Mouse (Mus musculus): Measurements from ENCODE around the gene Fam241a. TPM values are rescaled to one million over a fixed set of nuclear protein-coding genes. Genes with fewer than 3 reads are reported as not detected.
A peak's percentile ranks its signal among the peaks of the same experiment; 100 is the strongest.

Fam241a gene
- polyA plus RNA-seq, 1 experiment from 2014 or later: 15.1 TPM

- Histone ChIP-seq H3K9me3 (replicated peaks; ENCODE audit: control insufficient read depth, low read length) (no peaks in the 10 kb centered on the region), H3K4me1 (ENCODE audit: control insufficient read depth, insufficient read depth, low read length) (peaks cover 14% of the 10 kb centered on the region), H3K27ac (ENCODE audit: low read length) (no peak overlapping the region), H3K4me3 (replicated peaks; ENCODE audit: low read length) (no peak overlapping the region), H3K4me2 (ENCODE audit: low read depth, low read length) (no peak overlapping the region), H3K27me3 (ENCODE audit: control insufficient read depth, insufficient read depth, low read length) (no peaks in the 10 kb centered on the region), H3K9ac (ENCODE audit: low read length) (no peak overlapping the region), H3K36me3 (ENCODE audit: control insufficient read depth, insufficient read depth, low read length) (no peaks in the 10 kb centered on the region)
- WGBS: 73% methylated on average over 4 of the region's 4 CpGs
- ATAC-seq (ENCODE audit: insufficient read depth, low FRiP score): no peak
Observed at GRCm38 (mm10) chr3:127834040-127834439, 62.1 kb downstream of the Fam241a start.

- Histone ChIP-seq H3K4me3 (replicated peaks; ENCODE audit: low read length) (no peak overlapping the region), H3K27me3 (ENCODE audit: control insufficient read depth, insufficient read depth, low read length) (no peaks in the 10 kb centered on the region), H3K4me2 (ENCODE audit: low read depth, low read length) (no peak overlapping the region), H3K9ac (ENCODE audit: low read length) (no peak overlapping the region), H3K4me1 (ENCODE audit: control insufficient read depth, insufficient read depth, low read length) (peaks cover 20% of the 10 kb centered on the region), H3K9me3 (replicated peaks; ENCODE audit: control insufficient read depth, low read length) (no peaks in the 10 kb centered on the region), H3K36me3 (ENCODE audit: control insufficient read depth, insufficient read depth, low read length) (no peaks in the 10 kb centered on the region), H3K27ac (ENCODE audit: low read length) (no peak overlapping the region)
- no peak for ATAC-seq (ENCODE audit: insufficient read depth, low FRiP score)
- WGBS: 55% methylated on average over 6 of the region's 6 CpGs
Observed at GRCm38 (mm10) chr3:127831079-127831478, 65.0 kb downstream of the Fam241a start.

GRCm38 (mm10) chr3:127830183-127830582, 65.9 kb downstream of the Fam241a start:
- H3K36me3 ChIP-seq (ENCODE audit: control insufficient read depth, insufficient read depth, low read length): no peaks in the 10 kb centered on the region
- no peak overlapping the region for H3K4me3 ChIP-seq (replicated peaks; ENCODE audit: low read length)
- no peak for ATAC-seq (ENCODE audit: insufficient read depth, low FRiP score)
- H3K27me3 ChIP-seq (ENCODE audit: control insufficient read depth, insufficient read depth, low read length): no peaks in the 10 kb centered on the region
- 89% methylated on average over 10 of the region's 10 CpGs for WGBS
- no peak overlapping the region for H3K27ac ChIP-seq (ENCODE audit: low read length)
- peaks cover 16% of the 10 kb centered on the region; the same call in 1 of the 2 replicates for H3K4me1 ChIP-seq (ENCODE audit: control insufficient read depth, insufficient read depth, low read length)
- H3K9me3 ChIP-seq (replicated peaks; ENCODE audit: control insufficient read depth, low read length): no peaks in the 10 kb centered on the region
- no peak overlapping the region for H3K4me2 ChIP-seq (ENCODE audit: low read depth, low read length)
- no peak overlapping the region for H3K9ac ChIP-seq (ENCODE audit: low read length)

GRCm38 (mm10) chr3:127827123-127827522, 69.0 kb downstream of the Fam241a start:
- H3K9ac ChIP-seq (ENCODE audit: low read length): no peak overlapping the region
- H3K4me1 ChIP-seq (ENCODE audit: control insufficient read depth, insufficient read depth, low read length): peaks cover 22% of the 10 kb centered on the region; the same call in 1 of the 2 replicates
- no peaks in the 10 kb centered on the region for H3K27me3 ChIP-seq (ENCODE audit: control insufficient read depth, insufficient read depth, low read length)
- no peak overlapping the region for H3K4me3 ChIP-seq (replicated peaks; ENCODE audit: low read length)
- no peaks in the 10 kb centered on the region for H3K9me3 ChIP-seq (replicated peaks; ENCODE audit: control insufficient read depth, low read length)
- peak overlapping the region; percentile 12 for H3K27ac ChIP-seq (ENCODE audit: low read length)
- 25% methylated on average over 7 of the region's 7 CpGs for WGBS
- peak; percentile 80 for ATAC-seq (ENCODE audit: insufficient read depth, low FRiP score)
- H3K4me2 ChIP-seq (ENCODE audit: low read depth, low read length): 0 out of 2 replicates have a peak overlapping the region, but pooled peaks have one; percentile 0
- no peaks in the 10 kb centered on the region for H3K36me3 ChIP-seq (ENCODE audit: control insufficient read depth, insufficient read depth, low read length)

GRCm38 (mm10) chr3:127826503-127826902, 69.6 kb downstream of the Fam241a start:
- Histone ChIP-seq H3K36me3 (ENCODE audit: control insufficient read depth, insufficient read depth, low read length) (0 out of 2 replicates have a peak, but pooled peaks cover 2% of the 10 kb centered on the region), H3K9me3 (replicated peaks; ENCODE audit: control insufficient read depth, low read length) (no peaks in the 10 kb centered on the region), H3K9ac (ENCODE audit: low read length) (no peak overlapping the region), H3K4me1 (ENCODE audit: control insufficient read depth, insufficient read depth, low read length) (peaks cover 22% of the 10 kb centered on the region; the same call in 1 of the 2 replicates), H3K4me2 (ENCODE audit: low read depth, low read length) (no peak overlapping the region), H3K27ac (ENCODE audit: low read length) (peak overlapping the region; percentile 12), H3K27me3 (ENCODE audit: control insufficient read depth, insufficient read depth, low read length) (no peaks in the 10 kb centered on the region), H3K4me3 (replicated peaks; ENCODE audit: low read length) (no peak overlapping the region)
- 68% methylated on average over 7 of the region's 7 CpGs for WGBS
- no peak for ATAC-seq (ENCODE audit: insufficient read depth, low FRiP score)

GRCm38 (mm10) chr3:127823886-127824863, 71.9 kb downstream of the Fam241a start:
- H3K27me3 ChIP-seq (ENCODE audit: control insufficient read depth, insufficient read depth, low read length): no peaks in the 10 kb centered on the region
- no peak overlapping the region for H3K4me3 ChIP-seq (replicated peaks; ENCODE audit: low read length)
- H3K27ac ChIP-seq (ENCODE audit: low read length): no peak overlapping the region
- H3K4me1 ChIP-seq (ENCODE audit: control insufficient read depth, insufficient read depth, low read length): peaks cover 22% of the 10 kb centered on the region; the same call in 1 of the 2 replicates
- H3K9ac ChIP-seq (ENCODE audit: low read length): no peak overlapping the region
- ATAC-seq (ENCODE audit: insufficient read depth, low FRiP score): 0 out of 2 replicates have a peak, but pooled peaks have one; percentile 13
- 81% methylated on average over 17 of the region's 17 CpGs for WGBS
- H3K9me3 ChIP-seq (replicated peaks; ENCODE audit: control insufficient read depth, low read length): no peaks in the 10 kb centered on the region
- 0 out of 2 replicates have a peak, but pooled peaks cover 3% of the 10 kb centered on the region for H3K36me3 ChIP-seq (ENCODE audit: control insufficient read depth, insufficient read depth, low read length)
- no peak overlapping the region for H3K4me2 ChIP-seq (ENCODE audit: low read depth, low read length)

- 69% methylated on average over 5 of the region's 5 CpGs for WGBS
- ATAC-seq (ENCODE audit: insufficient read depth, low FRiP score): no peak
Observed at GRCm38 (mm10) chr3:127821209-127821608, 74.9 kb downstream of the Fam241a start.

GRCm38 (mm10) chr3:127820400-127820799, 75.7 kb downstream of the Fam241a start:
- no peaks in the 10 kb centered on the region for H3K9me3 ChIP-seq (replicated peaks; ENCODE audit: control insufficient read depth, low read length)
- 0 out of 2 replicates have a peak, but pooled peaks cover 8% of the 10 kb centered on the region for H3K4me1 ChIP-seq (ENCODE audit: control insufficient read depth, insufficient read depth, low read length)
- ATAC-seq (ENCODE audit: insufficient read depth, low FRiP score): no peak
- no peak overlapping the region for H3K4me2 ChIP-seq (ENCODE audit: low read depth, low read length)
- 83% methylated on average over 1 of the region's 1 CpGs for WGBS
- no peak overlapping the region for H3K27ac ChIP-seq (ENCODE audit: low read length)
- H3K27me3 ChIP-seq (ENCODE audit: control insufficient read depth, insufficient read depth, low read length): no peaks in the 10 kb centered on the region
- H3K9ac ChIP-seq (ENCODE audit: low read length): no peak overlapping the region
- H3K36me3 ChIP-seq (ENCODE audit: control insufficient read depth, insufficient read depth, low read length): peaks cover 3% of the 10 kb centered on the region; the same call in 1 of the 2 replicates
- no peak overlapping the region for H3K4me3 ChIP-seq (replicated peaks; ENCODE audit: low read length)

More at GRCm38 (mm10) chr3:127821209-127821608, 74.9 kb downstream of the Fam241a start:
- Histone ChIP-seq H3K4me1 (ENCODE audit: control insufficient read depth, insufficient read depth, low read length) (0 out of 2 replicates have a peak, but pooled peaks cover 11% of the 10 kb centered on the region), H3K4me2 (ENCODE audit: low read depth, low read length) (no peak overlapping the region), H3K9ac (ENCODE audit: low read length) (no peak overlapping the region), H3K4me3 (replicated peaks; ENCODE audit: low read length) (no peak overlapping the region), H3K36me3 (ENCODE audit: control insufficient read depth, insufficient read depth, low read length) (peaks cover 3% of the 10 kb centered on the region; the same call in 1 of the 2 replicates), H3K27me3 (ENCODE audit: control insufficient read depth, insufficient read depth, low read length) (no peaks in the 10 kb centered on the region), H3K27ac (ENCODE audit: low read length) (no peak overlapping the region), H3K9me3 (replicated peaks; ENCODE audit: control insufficient read depth, low read length) (no peaks in the 10 kb centered on the region)

Data from stomach, embryonic 16.5 days (tissue).